Mouse (Mus musculus) embryonic fibroblast, embryonic 13.5 days (primary cell): Measurements from ENCODE around the gene Abl1. TPM values are rescaled to one million over a fixed set of nuclear protein-coding genes. Genes with fewer than 3 reads are reported as not detected.

Experiments
- H3K27ac ChIP-seq: 2 replicates; pipeline ENCODE4 v1.5.1; 2012; ENCODE audit warnings: low read length, control low read depth, inconsistent platforms; ENCODE audit not compliant: insufficient read depth
- H3K4me1 ChIP-seq: 2 replicates; pipeline ENCODE4 v1.6.1; 2011; ENCODE audit warnings: low read length; ENCODE audit not compliant: control insufficient read depth, insufficient read depth
- H3K4me3 ChIP-seq: 2 replicates; pipeline ENCODE4 v1.5.1; 2011; ENCODE audit warnings: mild to moderate bottlenecking, control low read depth, low read length; ENCODE audit not compliant: insufficient read depth
- CTCF ChIP-seq: IDR thresholded peaks from 2 replicates; pipeline ENCODE4 v1.5.1; 2011; ENCODE audit warnings: mild to moderate bottlenecking, control low read depth, low read length, moderate library complexity, borderline replicate concordance; ENCODE audit not compliant: insufficient read depth
- POLR2A ChIP-seq: IDR thresholded peaks from 2 replicates; pipeline ENCODE4 v1.6.1; 2011; ENCODE audit warnings: low read depth, mild to moderate bottlenecking, control low read depth, low read length, moderate library complexity
- polyA plus RNA-seq: library from polyadenylated mRNA; stranded (reverse); fragments of >200 nt; gene quantifications from 2 replicates; pipeline ENCODE4 v1.2.4, GENCODE M21; 2011; ENCODE audit warnings: low read depth; ENCODE audit not compliant: missing spikeins, insufficient read length

Gene Abl1
- polyA plus RNA-seq, 1 experiment, result 61.6 TPM

GRCm38 (mm10) chr2:31802811-31803210 lies 114.6 kb downstream of the Abl1 start:
- H3K4me3 ChIP-seq, result no peak overlapping the region
- no peaks in the 10 kb centered on the region for H3K4me1 ChIP-seq
- H3K27ac ChIP-seq, result no peak overlapping the region
- TF ChIP-seq POLR2A, result no peak

GRCm38 (mm10) chr2:31803480-31803879 lies 115.3 kb downstream of the Abl1 start:
- no peak for TF ChIP-seq CTCF
- TF ChIP-seq POLR2A, result no peak
- H3K4me3 ChIP-seq, result no peak overlapping the region
- no peaks in the 10 kb centered on the region for H3K4me1 ChIP-seq
- no peak overlapping the region for H3K27ac ChIP-seq

GRCm38 (mm10) chr2:31806639-31807382 lies 118.6 kb downstream of the Abl1 start:
- Histone ChIP-seq H3K4me1 (peaks cover 3% of the 10 kb centered on the region; the same call in 1 of the 2 replicates), H3K4me3 (no peak overlapping the region), H3K27ac (no peak overlapping the region)
- TF ChIP-seq POLR2A (no peak), CTCF (no peak)

- Histone ChIP-seq H3K4me3 (no peak overlapping the region), H3K27ac (no peak overlapping the region), H3K4me1 (peaks cover 3% of the 10 kb centered on the region; the same call in 1 of the 2 replicates)
- TF ChIP-seq CTCF (no peak), POLR2A (no peak)
Observed at GRCm38 (mm10) chr2:31808410-31809357, 120.5 kb downstream of the Abl1 start.

GRCm38 (mm10) chr2:31809358-31809740 lies 121.2 kb downstream of the Abl1 start:
- TF ChIP-seq CTCF, result no peak
- no peak for TF ChIP-seq POLR2A
- H3K4me1 ChIP-seq, result peaks cover 3% of the 10 kb centered on the region; the same call in 1 of the 2 replicates
- no peak overlapping the region for H3K4me3 ChIP-seq
- no peak overlapping the region for H3K27ac ChIP-seq

- Histone ChIP-seq H3K4me1 (peaks cover 3% of the 10 kb centered on the region; the same call in 1 of the 2 replicates), H3K27ac (no peak within 1 kb of the TSS), H3K4me3 (no peak within 1 kb of the TSS)
- no peak for TF ChIP-seq POLR2A
- TF ChIP-seq CTCF, result no peak
Observed at GRCm38 (mm10) chr2:31810444-31810843, 122.3 kb downstream of the Abl1 start, which contains the start of gene Qrfp. TSS of gene Qrfp (minus strand) at chr2:31810580.

- TF ChIP-seq CTCF (no peak), POLR2A (no peak)
- H3K4me1 ChIP-seq, result peaks cover 3% of the 10 kb centered on the region; the same call in 1 of the 2 replicates
- no peak overlapping the region for H3K4me3 ChIP-seq
- H3K27ac ChIP-seq, result no peak overlapping the region
Observed at GRCm38 (mm10) chr2:31811086-31811958, 123.1 kb downstream of the Abl1 start.

GRCm38 (mm10) chr2:31813641-31814040 lies 125.5 kb downstream of the Abl1 start:
- H3K27ac ChIP-seq, result no peak overlapping the region
- TF ChIP-seq POLR2A (no peak), CTCF (no peak)
- no peak overlapping the region for H3K4me3 ChIP-seq
- peaks cover 3% of the 10 kb centered on the region; the same call in 1 of the 2 replicates for H3K4me1 ChIP-seq

- Histone ChIP-seq H3K4me1 (peaks cover 3% of the 10 kb centered on the region; the same call in 1 of the 2 replicates), H3K27ac (no peak overlapping the region), H3K4me3 (no peak overlapping the region)
- no peak for TF ChIP-seq CTCF
- TF ChIP-seq POLR2A, result no peak
Observed at GRCm38 (mm10) chr2:31814699-31815098, 126.5 kb downstream of the Abl1 start.
